Mouse (Mus musculus) hematopoietic multipotent progenitor cell, adult 10-12 weeks (in vitro differentiated cells): Measurements from ENCODE around the gene Jph4. TPM values are rescaled to one million over a fixed set of nuclear protein-coding genes. Genes with fewer than 3 reads are reported as not detected.

Experiments
- polyA plus RNA-seq: library from polyadenylated mRNA; stranded (reverse); fragments of >175 nt; gene quantifications from 2 replicates; pipeline ENCODE4 v1.2.3, GENCODE M21; 2012; ENCODE audit warnings: low replicate concordance

Gene Jph4
- polyA plus RNA-seq: 0.03 and 0.09 TPM in 2 replicates

DNA sequence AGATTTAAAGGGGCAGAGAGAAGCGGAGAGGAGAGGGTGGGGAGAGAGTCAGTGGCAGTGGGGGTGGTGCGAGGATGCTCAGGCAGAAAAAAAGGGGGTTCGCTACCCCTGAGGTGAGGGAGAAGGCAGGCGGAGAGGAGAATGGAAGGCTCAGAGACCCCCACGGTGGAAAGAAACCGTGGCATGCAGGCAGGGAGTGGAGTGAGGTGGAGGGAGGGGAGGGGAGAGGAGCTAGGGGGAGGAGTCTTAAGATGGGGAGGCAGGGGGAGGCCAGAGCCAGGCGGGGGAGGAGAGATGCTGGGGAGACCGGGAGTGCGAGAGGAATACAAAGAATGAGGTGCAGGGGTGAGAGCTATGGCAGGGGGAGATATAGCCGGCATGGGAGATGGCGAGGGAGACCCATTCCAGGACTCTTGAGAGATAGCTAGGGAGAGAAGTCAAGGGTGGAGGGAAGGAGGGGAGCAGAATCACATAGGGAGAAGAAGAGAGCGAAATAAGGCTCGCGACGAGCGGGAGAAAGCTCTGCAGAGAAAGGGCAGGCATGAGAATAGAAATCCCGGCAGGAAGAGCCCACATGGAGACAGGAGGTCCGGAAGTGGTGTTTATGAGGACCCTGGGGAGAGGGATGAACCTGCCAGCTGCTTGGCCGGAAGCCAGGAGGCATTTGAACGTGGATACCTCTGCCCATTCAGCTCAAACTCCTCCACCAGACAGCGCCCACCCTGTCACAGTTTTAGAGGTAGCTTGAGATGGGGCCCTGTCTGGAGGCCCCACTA lies at the start of gene Jph4:
Jph4 (minus strand) TSS at position 511 of the 776 bp plus-strand sequence.

DNA sequence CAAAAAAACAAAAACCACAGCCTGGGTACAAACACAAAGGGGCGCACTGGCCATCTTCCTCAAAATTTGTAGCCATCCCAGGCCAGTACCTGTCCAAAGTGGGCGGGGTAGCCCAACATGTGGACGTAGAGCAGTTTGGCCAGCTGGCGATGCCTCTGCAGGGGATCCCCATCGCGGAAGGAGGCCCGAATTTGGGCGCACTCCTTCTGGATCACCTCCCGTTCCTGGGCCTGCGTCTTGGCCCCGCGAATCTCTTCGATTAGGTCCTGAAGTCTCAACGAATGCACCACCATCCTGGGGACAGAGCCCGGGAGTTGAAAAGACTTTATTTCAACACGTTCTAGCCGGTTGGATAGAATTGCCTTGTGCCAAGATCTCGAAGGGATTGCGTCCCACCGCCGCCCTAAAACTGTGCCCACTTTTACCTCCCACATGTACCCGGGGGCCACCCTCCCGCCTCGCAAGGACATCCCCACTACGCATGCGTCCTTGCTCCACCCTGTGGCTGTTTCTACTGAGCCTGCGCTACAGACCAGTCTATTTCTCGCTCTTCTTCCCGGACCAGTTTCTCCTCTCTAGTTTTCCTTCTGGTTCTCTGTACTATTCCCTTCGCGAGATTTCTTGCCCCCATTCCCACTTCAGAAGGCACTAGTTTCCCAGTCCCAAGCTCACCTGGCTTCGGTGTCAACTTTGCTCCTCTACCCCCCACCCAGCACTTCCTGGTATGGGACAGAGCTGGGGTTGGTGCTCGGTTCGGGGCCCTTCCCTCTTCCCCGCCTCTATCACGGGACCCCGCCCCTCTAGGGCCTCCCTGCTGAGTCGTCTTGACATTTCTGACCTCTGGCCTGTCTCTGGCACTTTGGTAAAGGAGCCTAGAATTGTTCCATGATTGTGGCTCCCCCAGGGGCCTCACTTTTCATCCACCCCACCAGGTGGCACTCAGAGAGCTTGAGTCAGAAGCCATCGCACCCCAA lies 10.6 kb downstream of the Jph4 start, which contains the start of gene Ap1g2:
Ap1g2 (minus strand) TSS at position 758 of the 974 bp plus-strand sequence.

DNA sequence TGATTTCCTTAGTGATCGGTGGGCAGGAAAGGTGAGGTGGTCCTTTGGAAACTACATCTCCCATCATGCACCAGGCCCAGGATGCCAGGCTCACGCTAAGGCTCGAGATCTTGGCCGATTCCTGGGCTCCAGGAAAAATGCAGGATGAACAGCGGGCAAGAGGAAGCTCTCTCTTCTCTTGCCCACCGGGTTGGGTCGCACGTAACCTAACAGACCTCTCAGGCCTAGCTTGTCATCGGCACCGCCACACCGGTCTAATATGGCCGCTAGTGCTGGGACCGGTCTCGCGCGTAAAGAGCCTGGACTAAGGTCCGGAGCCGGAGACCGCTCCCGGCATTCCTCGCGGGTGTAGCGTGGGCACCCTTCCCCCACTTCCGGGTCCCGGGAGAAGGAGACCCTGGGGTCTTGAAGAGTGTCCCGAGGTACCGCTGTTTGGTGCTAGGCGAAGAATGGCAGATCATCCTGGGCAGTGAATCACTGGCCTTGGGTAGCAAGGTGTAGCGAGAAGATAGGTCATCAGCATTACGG lies 22.0 kb downstream of the Jph4 start, which contains the start of gene Thtpa:
Thtpa (plus strand) TSS at position 81 of the 528 bp plus-strand sequence.

GRCm38 (mm10) chr14:55092011-55092577 lies 24.6 kb downstream of the Jph4 start, which contains the start of gene Zfhx2:
Gene Zfhx2, minus strand, starts transcription at chr14:55092324.

Other genes starting within 250 kb of the Jph4 start
- 1.7 and 3.1 TPM in 2 replicates for gene Homez, start 246.0 kb downstream of the Jph4 start, polyA plus RNA-seq
- 0.82 and 2.3 TPM in 2 replicates for gene Ppp1r3e, start 239.4 kb downstream of the Jph4 start, polyA plus RNA-seq
- 24.0 and 71.9 TPM in 2 replicates for gene Bcl2l2, start 233.6 kb downstream of the Jph4 start, polyA plus RNA-seq
- gene Gm20521, start 233.5 kb downstream of the Jph4 start, polyA plus RNA-seq: 2.2 and 6.6 TPM in 2 replicates
- gene Pabpn1, start 224.4 kb downstream of the Jph4 start, polyA plus RNA-seq: 167 and 309 TPM in 2 replicates
- gene Slc22a17, start 203.8 kb downstream of the Jph4 start, polyA plus RNA-seq: 7.8 and 15.8 TPM in 2 replicates
- gene Efs, start 190.8 kb downstream of the Jph4 start, polyA plus RNA-seq: 0.06 TPM in 1 of 2 replicates, not detected in the other
- gene Il25, start 184.2 kb downstream of the Jph4 start, polyA plus RNA-seq: not detected in 2 replicates
- gene Cmtm5, start 180.7 kb downstream of the Jph4 start, polyA plus RNA-seq: not detected in 2 replicates
- not detected in 2 replicates for gene Myh6, start 150.0 kb downstream of the Jph4 start, polyA plus RNA-seq
- gene Gm17428, start 140.0 kb downstream of the Jph4 start, polyA plus RNA-seq: not detected in 2 replicates
- 0.16 TPM in 1 of 2 replicates, not detected in the other for gene Myh7, start 122.3 kb downstream of the Jph4 start, polyA plus RNA-seq
- 29.2 and 46.7 TPM in 2 replicates for gene Ngdn, start 101.5 kb downstream of the Jph4 start, polyA plus RNA-seq
- gene Zfhx2, start 24.6 kb downstream of the Jph4 start, polyA plus RNA-seq: 26.3 and 73.3 TPM in 2 replicates
- gene Thtpa, start 22.2 kb downstream of the Jph4 start, polyA plus RNA-seq: 2.9 and 3.8 TPM in 2 replicates
- 38.2 and 39.8 TPM in 2 replicates for gene Ap1g2, start 10.3 kb downstream of the Jph4 start, polyA plus RNA-seq
- not detected in 2 replicates for gene Dhrs2, start 105.1 kb upstream of the Jph4 start, polyA plus RNA-seq